Mouse (Mus musculus) forebrain, embryonic 12.5 days (tissue): ENCODE results near the gene Pole2. TPM values are rescaled to one million over a fixed set of nuclear protein-coding genes. Genes with fewer than 3 reads are reported as not detected.

ENCODE experiments used
- ATAC-seq: fragments of 200-750 bp; cut with Nextera tagmentation; 2 replicates; pipeline ENCODE4 v1.8.0; 2017; ENCODE audit warnings: moderate TSS enrichment; ENCODE audit not compliant: low FRiP score
- H3K27ac ChIP-seq: fragments of 300-500 bp; sonication (generic); 2 replicates; pipeline ENCODE4 v1.5.1; 2016; ENCODE audit warnings: mild to moderate bottlenecking
- H3K27me3 ChIP-seq: fragments of 300-500 bp; sonication (generic); 2 replicates; pipeline ENCODE4 v1.6.1; 2016; ENCODE audit warnings: mild to moderate bottlenecking
- H3K36me3 ChIP-seq: fragments of 300-500 bp; sonication (generic); replicated peaks from 2 replicates; pipeline ENCODE4 v1.6.1; 2016; ENCODE audit warnings: mild to moderate bottlenecking
- H3K4me1 ChIP-seq: fragments of 300-500 bp; sonication (generic); 2 replicates; pipeline ENCODE4 v1.6.1; 2016
- H3K4me2 ChIP-seq: fragments of 300-500 bp; sonication (generic); 2 replicates; pipeline ENCODE4 v1.6.1; 2016; ENCODE audit warnings: mild to moderate bottlenecking, moderate library complexity
- H3K4me3 ChIP-seq: fragments of 300-500 bp; sonication (generic); replicated peaks from 2 replicates; pipeline ENCODE4 v1.5.1; 2016; ENCODE audit warnings: mild to moderate bottlenecking
- H3K9ac ChIP-seq: fragments of 300-500 bp; sonication (generic); 2 replicates; pipeline ENCODE4 v1.6.1; 2016; ENCODE audit warnings: mild to moderate bottlenecking
- H3K9me3 ChIP-seq: fragments of 300-500 bp; sonication (generic); 2 replicates; pipeline ENCODE4 v1.6.1; 2016
- whole genome bisulfite sequencing: fragments of 180-500 bp; shearing (Covaris S2); methylation state at CpG from one replicate; pipeline ENCODE4 v1.1.7; 2016; 5-methylcytosine and 5-hydroxymethylcytosine counted together
- polyA plus RNA-seq: library from polyadenylated mRNA; unstranded; fragments of >200 nt; fragmentation: Nextera tagmentation; extraction: Ambion mirVana; gene quantifications from 2 replicates; pipeline ENCODE4 v1.2.1, GENCODE M21; 2016

Gene Pole2
- polyA plus RNA-seq, 1 experiment from 2014 or later, result 27.1 TPM

DNA sequence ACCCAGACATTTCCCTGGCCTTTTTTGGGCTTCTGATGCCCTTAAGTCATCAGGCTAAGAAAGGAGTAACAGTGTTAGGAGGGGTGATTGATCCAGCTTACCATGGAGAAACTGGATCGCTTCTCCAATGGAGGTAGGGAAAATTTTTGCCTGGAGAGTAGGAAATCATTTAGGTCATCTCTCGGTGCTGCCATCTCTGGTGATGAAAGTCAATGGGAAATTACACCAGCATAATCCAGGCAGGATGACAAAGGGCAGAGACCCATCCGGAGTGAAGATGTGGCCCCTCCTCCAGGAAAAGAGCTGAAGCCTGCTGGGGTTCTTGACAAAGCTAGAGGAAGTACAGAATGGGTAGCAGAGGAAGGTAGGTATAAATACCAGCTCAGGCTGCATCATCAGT lies 10.3 kb upstream of the Pole2 start:
- ATAC-seq, result no peak
- H3K9ac ChIP-seq, result no peak overlapping the region
- H3K9me3 ChIP-seq, result no peaks in the 10 kb centered on the region
- H3K36me3 ChIP-seq, result no peaks in the 10 kb centered on the region
- no peaks in the 10 kb centered on the region for H3K27me3 ChIP-seq
- peaks cover 10% of the 10 kb centered on the region; the same call in 1 of the 2 replicates for H3K4me1 ChIP-seq
- H3K4me3 ChIP-seq, result no peak overlapping the region
- no peak overlapping the region for H3K27ac ChIP-seq
- WGBS, result 43% methylated on average over 3 of the region's 3 CpGs
- no peak overlapping the region for H3K4me2 ChIP-seq

DNA sequence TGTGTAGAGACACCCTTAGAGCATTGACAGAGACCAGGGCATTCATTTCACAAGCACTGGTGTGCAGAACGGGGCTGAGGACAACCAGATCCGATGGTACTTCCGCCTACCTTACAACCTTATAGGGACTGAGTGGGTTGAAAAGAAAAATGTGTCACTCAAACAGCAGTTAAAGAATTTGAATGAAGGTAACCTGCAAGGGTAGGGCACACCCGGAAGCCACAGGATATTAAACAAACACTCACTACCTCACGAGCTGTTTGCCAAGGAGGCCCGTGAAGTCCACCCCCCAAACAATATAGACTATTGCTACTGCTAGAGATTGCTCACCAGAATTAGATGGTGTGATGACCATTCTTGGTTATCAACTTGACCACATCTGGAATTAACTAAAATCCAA lies 7.8 kb upstream of the Pole2 start:
- Histone ChIP-seq H3K9me3 (no peaks in the 10 kb centered on the region), H3K36me3 (no peaks in the 10 kb centered on the region)
- ATAC-seq, result no peak

DNA sequence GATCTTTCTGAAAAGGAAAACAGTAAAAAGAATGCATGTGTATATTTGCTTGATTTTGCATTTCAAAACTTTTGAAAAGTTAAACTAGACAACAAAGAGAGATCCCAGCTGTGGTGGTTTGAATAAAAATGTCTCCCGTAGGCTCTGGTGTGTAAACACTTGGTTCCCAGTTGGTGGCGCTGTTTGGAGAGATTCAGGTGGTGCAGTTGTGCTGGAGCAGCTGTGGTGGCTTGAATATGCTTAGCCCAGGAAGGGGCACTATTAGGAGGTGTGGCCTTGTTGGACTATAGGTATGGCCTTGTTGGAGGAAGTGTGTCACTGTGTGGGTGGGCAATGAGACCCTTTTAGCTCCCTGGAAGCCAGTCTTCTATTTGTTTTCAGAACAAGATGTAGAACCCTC lies 1.3 kb upstream of the Pole2 start:
- Histone ChIP-seq H3K27me3 (no peaks in the 10 kb centered on the region), H3K4me3 (no peak overlapping the region), H3K36me3 (peaks cover 4% of the 10 kb centered on the region; the same call in 1 of the 2 replicates), H3K9me3 (no peaks in the 10 kb centered on the region), H3K4me2 (no peak overlapping the region), H3K9ac (no peak overlapping the region), H3K4me1 (0 out of 2 replicates have a peak, but pooled peaks cover 5% of the 10 kb centered on the region), H3K27ac (no peak overlapping the region)
- 72% methylated on average over 2 of the region's 2 CpGs for WGBS
- no peak for ATAC-seq

More for the DNA sequence above, 7.8 kb upstream of the Pole2 start:
- 89% methylated on average over 6 of the region's 6 CpGs for WGBS
- H3K4me3 ChIP-seq, result no peak overlapping the region
- H3K4me2 ChIP-seq, result no peak overlapping the region
- peaks cover 1% of the 10 kb centered on the region; the same call in 1 of the 2 replicates for H3K4me1 ChIP-seq
- no peak overlapping the region for H3K9ac ChIP-seq
- no peaks in the 10 kb centered on the region for H3K27me3 ChIP-seq
- H3K27ac ChIP-seq, result no peak overlapping the region

DNA sequence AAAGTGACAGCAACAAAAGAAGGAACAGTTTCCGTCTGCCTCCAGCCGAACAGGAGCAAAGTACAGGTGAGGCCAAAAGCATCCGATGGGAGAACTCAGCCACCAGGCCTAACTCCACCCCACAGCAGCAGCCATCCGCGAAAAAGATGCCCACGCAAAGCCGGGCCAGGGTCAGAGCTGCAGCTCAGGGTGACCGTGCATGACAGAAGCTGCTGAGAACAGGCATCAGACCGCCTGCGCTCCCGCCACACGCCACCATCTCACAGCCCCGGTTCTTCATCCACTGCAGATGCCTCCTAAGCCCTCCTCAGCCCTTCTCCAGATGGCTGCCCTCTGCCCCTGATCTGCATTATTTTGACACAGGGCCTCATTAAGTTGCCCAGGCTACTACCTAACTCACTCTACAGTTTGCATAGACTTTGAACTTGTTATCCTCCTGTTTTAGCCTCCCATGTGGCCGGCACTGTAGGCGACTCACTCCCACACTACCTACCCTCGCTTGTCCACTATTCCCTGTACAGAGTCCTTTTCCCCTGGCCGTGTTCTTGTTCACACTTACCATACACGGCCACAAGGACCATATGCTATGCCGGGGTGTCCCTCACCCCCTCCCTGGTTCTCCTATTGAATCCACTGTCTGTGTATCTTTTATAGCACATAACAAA lies 7.2 kb downstream of the Pole2 start:
- Histone ChIP-seq H3K4me3 (no peak overlapping the region), H3K36me3 (peaks cover 43% of the 10 kb centered on the region), H3K27ac (no peak overlapping the region), H3K27me3 (no peaks in the 10 kb centered on the region), H3K9me3 (no peaks in the 10 kb centered on the region), H3K4me2 (no peak overlapping the region), H3K4me1 (no peaks in the 10 kb centered on the region), H3K9ac (no peak overlapping the region; the same call in 1 of the 2 replicates)
- ATAC-seq, result no peak
- 93% methylated on average over 19 of the region's 19 CpGs for WGBS

DNA sequence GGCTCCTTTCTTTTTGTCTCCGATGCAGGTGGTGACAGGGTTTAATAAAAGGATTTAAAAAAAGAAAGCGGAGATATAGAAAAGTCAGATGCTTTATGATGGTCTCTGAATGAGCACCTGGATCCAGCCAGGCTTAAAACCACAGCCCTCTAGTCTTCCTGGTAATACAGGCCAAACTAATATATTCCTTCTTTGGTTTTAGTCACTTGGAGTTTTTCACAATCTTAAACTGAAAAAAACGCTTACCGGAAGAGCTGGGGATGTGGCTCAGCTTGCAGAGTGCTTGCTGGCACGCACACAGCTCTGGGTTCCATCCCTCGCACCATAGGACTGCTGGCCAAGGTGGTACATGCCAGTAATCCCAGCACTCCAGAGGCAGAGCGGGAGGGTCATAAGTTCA lies 11.4 kb downstream of the Pole2 start:
- 96% methylated on average over 7 of the region's 7 CpGs for WGBS
- no peak for ATAC-seq
- peaks cover 69% of the 10 kb centered on the region for H3K36me3 ChIP-seq
- no peaks in the 10 kb centered on the region for H3K27me3 ChIP-seq
- no peak overlapping the region for H3K4me2 ChIP-seq
- H3K27ac ChIP-seq, result no peak overlapping the region
- no peaks in the 10 kb centered on the region for H3K4me1 ChIP-seq
- no peak overlapping the region for H3K9ac ChIP-seq
- no peaks in the 10 kb centered on the region for H3K9me3 ChIP-seq
- no peak overlapping the region for H3K4me3 ChIP-seq

DNA sequence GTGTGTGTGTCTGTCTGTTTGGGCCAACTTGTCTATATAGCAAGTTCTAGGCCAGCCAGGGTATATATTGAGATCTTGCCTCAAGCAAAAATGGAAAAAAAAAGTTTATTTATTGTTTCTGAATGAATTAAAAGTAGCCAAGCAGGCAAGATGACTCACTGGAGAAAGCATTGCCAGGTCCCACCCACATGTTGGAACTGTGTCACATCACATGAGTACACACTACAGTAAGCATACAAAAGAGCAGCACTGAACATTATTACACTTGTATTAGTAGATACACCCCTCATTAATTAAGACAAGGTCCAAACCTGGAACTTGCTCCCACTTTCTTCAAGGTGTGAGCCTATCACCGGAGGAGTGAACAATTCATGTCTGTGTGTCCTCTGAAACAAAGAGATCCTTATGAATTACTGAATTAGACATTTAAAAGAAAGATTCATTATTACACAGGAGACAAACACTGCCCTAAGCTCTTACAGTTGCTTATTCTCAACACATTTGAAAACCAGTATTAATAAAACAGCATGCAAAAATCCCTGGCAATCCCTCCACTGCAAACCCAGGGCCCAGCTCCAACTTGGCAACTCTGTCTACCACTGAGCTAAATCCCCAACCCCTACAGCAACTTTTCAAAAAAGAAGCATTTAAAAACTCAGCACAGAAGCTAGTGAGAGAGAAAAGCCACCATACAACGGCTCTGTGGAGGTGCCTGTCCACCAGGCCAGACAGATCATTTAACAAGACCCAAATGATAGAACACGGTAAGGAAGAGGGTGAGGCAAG lies 12.8 kb downstream of the Pole2 start:
- no peaks in the 10 kb centered on the region for H3K9me3 ChIP-seq
- 93% methylated on average over 3 of the region's 3 CpGs for WGBS
- no peak overlapping the region for H3K4me2 ChIP-seq
- no peak overlapping the region for H3K4me3 ChIP-seq
- no peak for ATAC-seq
- no peaks in the 10 kb centered on the region for H3K27me3 ChIP-seq
- no peaks in the 10 kb centered on the region for H3K4me1 ChIP-seq
- peaks cover 64% of the 10 kb centered on the region for H3K36me3 ChIP-seq
- H3K27ac ChIP-seq, result no peak overlapping the region
- H3K9ac ChIP-seq, result no peak overlapping the region

DNA sequence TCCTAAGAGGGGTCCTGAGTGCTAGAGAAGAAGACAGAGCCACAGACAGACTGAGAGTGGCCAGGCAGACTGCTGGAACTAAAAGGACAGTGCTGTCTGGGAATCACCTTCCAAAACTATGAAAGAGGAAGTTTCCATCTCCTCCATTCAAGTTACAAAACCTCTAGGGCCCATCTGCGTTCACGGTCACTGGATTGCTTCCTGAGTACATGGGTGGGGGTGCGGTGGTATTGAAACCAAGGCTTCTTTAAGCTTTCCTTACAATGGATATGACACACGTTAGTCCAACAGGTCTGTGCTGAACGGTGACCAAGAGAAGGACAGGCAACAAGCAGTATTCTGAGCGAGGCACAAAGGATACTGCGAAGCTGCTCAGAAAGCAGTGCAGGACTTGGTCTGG lies 13.6 kb downstream of the Pole2 start:
- H3K36me3 ChIP-seq, result peaks cover 61% of the 10 kb centered on the region

DNA sequence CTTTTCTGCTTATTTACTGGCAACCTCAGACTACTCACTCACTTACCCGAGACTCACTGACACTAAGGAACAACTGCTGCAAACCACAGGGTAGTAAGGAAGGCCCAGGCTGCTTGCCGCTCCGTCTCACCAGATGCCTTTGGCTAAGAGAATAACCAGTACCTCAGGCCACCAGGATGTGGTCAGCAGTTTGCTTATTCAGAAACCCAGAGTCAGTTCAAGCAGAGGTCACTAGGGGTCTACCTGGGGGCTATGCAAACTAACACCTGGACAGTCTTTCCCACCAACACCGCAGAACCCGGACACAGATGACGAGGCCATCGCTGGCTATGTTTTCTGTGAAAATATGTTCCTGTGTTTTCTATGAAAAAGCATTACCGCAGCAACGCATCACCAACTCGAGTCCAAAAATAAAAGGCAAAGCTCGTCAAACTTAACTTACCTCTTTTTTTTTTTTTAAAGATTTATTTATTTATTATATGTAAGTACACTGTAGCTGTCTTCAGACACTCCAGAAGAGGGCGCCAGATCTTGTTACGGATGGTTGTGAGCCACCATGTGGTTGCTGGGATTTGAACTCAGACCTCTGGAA lies 14.7 kb downstream of the Pole2 start:
- WGBS, result 95% methylated on average over 13 of the region's 13 CpGs
- Histone ChIP-seq H3K4me1 (no peaks in the 10 kb centered on the region), H3K9ac (no peak overlapping the region), H3K27me3 (no peaks in the 10 kb centered on the region), H3K4me3 (no peak overlapping the region), H3K9me3 (no peaks in the 10 kb centered on the region), H3K4me2 (no peak overlapping the region), H3K36me3 (peaks cover 53% of the 10 kb centered on the region), H3K27ac (no peak overlapping the region)
- no peak for ATAC-seq

More for the DNA sequence above, 13.6 kb downstream of the Pole2 start:
- H3K9ac ChIP-seq, result no peak overlapping the region
- no peak overlapping the region for H3K4me2 ChIP-seq
- no peak for ATAC-seq
- H3K9me3 ChIP-seq, result no peaks in the 10 kb centered on the region
- no peak overlapping the region for H3K27ac ChIP-seq
- H3K4me1 ChIP-seq, result no peaks in the 10 kb centered on the region
- 94% methylated on average over 7 of the region's 7 CpGs for WGBS
- no peaks in the 10 kb centered on the region for H3K27me3 ChIP-seq
- no peak overlapping the region for H3K4me3 ChIP-seq

DNA sequence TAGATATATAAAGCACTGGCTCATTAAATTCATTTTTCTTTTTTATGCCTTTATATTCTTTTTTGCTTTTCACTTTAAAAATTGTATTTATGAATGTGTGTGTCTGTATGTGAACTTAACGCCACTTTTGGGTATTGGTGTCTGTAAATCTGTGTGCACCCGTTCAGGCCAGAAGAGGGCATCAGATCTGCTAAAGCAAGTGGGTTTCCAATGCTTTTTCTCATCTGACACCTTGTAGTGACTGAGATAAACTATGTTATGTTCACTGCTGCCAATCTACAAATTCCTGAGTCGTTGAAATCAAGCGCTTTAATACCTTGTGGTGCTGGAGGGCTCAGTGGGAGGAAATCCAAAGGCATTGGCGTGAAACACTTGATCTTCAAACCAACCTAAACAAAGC lies 16.9 kb downstream of the Pole2 start:
- no peak for ATAC-seq
- WGBS, result 85% methylated on average over 5 of the region's 5 CpGs
- peaks cover 63% of the 10 kb centered on the region for H3K36me3 ChIP-seq

DNA sequence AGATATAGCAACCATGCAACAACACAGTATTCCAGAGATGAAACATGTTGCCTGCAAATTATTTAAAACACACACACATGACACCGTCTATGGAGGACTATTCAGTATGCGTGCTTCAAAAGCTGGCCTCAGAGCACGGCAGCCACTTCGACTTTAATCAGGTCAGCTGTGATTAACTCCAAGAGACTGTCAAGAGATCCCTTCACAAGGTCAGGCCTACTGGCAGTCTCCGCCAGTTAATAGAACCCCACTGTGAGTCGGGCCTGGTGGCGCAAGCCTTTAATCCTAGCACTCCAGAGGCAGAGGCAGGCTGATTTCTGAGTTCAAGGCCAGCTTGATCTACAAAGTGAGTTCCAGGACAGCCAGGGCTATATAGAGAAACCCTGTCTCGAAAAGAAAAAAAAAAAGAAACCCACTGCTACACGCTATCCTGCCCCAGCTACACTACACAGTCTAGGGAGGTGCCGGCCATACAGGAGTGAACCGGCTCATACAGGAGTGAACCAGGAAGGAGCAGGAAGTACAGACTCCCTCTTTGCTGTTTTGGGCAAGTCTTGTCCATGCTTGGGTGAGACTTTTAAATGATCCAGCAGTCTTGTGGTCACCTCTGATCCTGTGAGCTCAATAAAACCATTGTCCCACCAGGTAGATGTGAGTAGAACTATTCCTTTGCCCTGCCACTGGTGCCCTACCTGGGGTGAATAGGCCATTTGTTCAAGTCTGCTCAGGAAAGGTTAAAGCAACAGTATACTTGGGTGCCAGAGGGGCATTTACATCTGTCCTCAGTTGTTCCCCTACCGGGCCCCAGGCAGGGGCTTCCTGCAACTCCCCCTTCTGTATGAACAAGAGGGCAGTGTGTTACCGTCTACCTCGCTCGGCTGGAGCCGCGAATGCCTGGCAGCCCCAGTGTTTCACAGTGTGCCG lies 17.7 kb downstream of the Pole2 start:
- no peaks in the 10 kb centered on the region for H3K4me1 ChIP-seq
- no peak overlapping the region for H3K9ac ChIP-seq
- 90% methylated on average over 18 of the region's 18 CpGs for WGBS

More for the DNA sequence above, 16.9 kb downstream of the Pole2 start:
- Histone ChIP-seq H3K9me3 (no peaks in the 10 kb centered on the region), H3K4me1 (no peaks in the 10 kb centered on the region), H3K4me3 (no peak overlapping the region), H3K9ac (no peak overlapping the region), H3K4me2 (no peak overlapping the region), H3K27me3 (no peaks in the 10 kb centered on the region), H3K27ac (no peak overlapping the region)

DNA sequence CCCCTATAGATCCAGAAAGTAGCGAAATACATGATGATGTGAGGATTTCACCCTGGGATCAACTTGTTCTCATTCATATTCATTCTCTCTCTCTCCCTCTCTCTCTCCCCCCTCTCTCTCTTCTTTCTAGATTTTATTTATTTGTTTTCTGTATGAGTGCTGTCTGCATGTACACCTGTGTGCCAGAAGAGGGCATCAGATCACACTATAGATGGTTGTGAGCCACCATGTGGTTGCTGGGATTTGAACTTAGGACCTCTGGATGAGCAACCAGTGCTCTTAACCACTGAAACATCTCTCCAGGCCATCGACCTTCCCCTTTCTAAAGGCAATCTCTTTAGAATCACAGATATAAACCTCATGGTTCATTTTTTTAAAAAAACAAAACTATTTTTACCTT lies 19.5 kb downstream of the Pole2 start:
- no peak for ATAC-seq
- peaks cover 44% of the 10 kb centered on the region for H3K36me3 ChIP-seq
- 95% methylated on average over 2 of the region's 2 CpGs for WGBS

More for the DNA sequence above, 17.7 kb downstream of the Pole2 start:
- no peak for ATAC-seq
- Histone ChIP-seq H3K4me3 (no peak overlapping the region), H3K27ac (no peak overlapping the region), H3K4me2 (no peak overlapping the region), H3K27me3 (no peaks in the 10 kb centered on the region), H3K9me3 (no peaks in the 10 kb centered on the region), H3K36me3 (peaks cover 58% of the 10 kb centered on the region)

DNA sequence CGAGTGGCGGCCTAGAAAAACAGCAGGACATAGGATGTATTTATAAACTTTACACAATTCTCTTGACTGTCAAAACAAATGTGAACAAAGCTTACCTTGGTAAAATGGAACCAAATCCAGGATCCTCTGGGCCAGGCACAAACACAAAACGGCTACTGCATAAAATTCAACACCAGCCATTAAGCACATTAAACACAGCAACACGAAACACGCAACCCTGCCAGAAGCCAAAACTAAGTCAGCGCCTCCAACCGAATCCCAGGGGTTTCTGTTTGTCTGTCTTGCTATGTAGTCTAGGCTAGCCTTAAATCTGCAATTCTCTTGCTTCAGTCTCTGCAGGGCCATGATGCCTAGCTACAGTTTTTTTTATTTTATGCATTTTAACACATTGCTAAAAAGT lies 20.1 kb downstream of the Pole2 start:
- Histone ChIP-seq H3K4me2 (no peak overlapping the region), H3K4me1 (no peaks in the 10 kb centered on the region), H3K27ac (no peak overlapping the region), H3K27me3 (no peaks in the 10 kb centered on the region), H3K4me3 (no peak overlapping the region), H3K36me3 (peaks cover 40% of the 10 kb centered on the region), H3K9ac (no peak overlapping the region), H3K9me3 (no peaks in the 10 kb centered on the region)
- no peak for ATAC-seq
- 93% methylated on average over 7 of the region's 7 CpGs for WGBS

More for the DNA sequence above, 19.5 kb downstream of the Pole2 start:
- no peak overlapping the region for H3K27ac ChIP-seq
- no peaks in the 10 kb centered on the region for H3K9me3 ChIP-seq
- no peak overlapping the region for H3K4me3 ChIP-seq
- no peak overlapping the region for H3K9ac ChIP-seq
- no peaks in the 10 kb centered on the region for H3K4me1 ChIP-seq
- H3K27me3 ChIP-seq, result no peaks in the 10 kb centered on the region
- H3K4me2 ChIP-seq, result no peak overlapping the region
